Mouse (Mus musculus): Measurements from ENCODE around the gene Olfm4.

Gene Olfm4

DNA sequence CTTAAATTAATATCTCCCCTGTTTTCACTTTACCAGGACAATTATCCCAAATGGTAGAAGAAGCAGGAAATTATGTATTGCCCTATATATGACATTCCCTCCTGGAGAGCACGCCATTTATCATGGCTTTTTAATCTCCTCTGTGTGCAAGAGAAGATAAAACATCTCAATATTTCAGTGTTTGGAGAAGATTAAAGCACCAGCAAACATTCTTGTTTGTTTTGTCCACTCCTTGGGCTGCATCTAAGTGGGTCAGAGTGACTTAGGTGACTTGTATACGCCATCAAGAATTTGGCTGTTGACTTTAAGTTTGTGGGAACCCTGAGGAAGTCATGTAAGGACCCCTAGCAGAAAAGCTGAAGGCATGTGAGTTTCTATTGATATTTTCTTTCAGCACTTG, at the start of gene Olfm4:
TSS of gene Olfm4 (plus strand) at position 301 of the 400 bp plus-strand sequence.
- no peak for DNase-seq (ENCODE audit: low read depth, low spot score)

DNA sequence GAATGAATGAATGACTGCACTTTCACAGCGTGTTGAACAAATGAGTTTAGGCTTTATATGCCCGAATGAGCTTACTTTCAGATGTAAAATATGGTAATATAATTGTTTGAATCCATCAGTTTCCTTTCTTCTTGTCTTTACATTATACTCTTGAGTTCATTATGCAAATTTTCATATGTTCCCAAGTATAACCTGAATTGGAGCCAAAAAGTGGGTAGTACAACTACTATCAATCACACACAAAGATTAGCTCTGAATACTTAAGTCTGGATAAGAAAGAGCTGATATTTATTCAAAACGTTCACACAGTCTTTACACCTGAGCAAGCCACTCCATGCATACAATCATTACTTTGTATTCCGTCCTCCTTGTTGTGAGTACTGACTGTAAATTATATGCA, 49.5 kb upstream of the Olfm4 start:
- DNase-seq (ENCODE audit: low read depth, low spot score) = no peak

DNA sequence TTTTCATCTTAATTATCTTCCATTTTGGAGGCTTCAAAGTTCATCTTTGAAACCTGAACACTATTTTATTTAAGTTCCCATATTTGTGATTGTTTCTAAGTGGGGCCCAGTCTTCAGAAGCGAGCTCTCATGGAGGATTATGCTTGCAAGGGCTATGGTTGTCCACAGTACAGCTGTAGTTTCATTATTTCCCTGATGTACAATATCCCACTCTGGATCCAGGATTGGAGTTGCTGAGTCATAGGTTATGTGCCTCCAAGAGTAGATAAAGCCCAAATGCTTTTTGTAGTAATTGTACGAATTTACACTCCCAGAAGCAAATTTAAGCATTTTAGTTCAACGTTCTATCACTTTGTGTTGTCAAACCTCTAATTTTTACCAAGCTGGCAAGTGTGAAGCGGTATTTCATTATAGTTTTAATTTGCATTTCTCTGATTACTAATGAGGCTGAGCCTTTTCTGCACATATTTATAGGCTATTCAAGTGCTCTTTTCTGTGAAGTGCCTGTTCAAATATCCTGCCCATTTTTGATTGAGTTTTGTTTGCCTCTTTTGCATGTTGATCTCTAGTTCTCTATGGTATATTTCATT, 46.9 kb upstream of the Olfm4 start:
- no peak for DNase-seq (ENCODE audit: low read depth, low spot score)

DNA sequence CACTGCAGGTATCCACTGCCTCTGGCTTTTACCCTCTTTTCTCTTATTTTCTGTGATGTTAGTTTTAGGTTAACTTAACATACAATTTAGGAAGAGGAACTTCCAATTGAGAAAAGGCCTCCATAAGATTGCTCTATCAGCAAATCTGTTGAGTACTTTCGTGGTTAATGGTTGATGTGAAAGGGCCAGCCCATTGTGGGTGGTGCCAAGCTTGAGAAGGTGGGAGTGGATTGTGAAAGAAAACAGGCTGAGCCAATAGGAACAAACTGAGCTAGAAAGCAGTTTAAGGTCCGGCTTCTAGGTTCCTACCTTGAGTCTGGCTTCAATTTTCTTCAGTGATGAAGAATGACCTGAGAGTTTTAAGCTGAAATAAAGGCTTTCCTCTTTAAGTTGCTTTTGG, 38.0 kb upstream of the Olfm4 start:
- DNase-seq (ENCODE audit: low read depth, low spot score) = no peak

DNA sequence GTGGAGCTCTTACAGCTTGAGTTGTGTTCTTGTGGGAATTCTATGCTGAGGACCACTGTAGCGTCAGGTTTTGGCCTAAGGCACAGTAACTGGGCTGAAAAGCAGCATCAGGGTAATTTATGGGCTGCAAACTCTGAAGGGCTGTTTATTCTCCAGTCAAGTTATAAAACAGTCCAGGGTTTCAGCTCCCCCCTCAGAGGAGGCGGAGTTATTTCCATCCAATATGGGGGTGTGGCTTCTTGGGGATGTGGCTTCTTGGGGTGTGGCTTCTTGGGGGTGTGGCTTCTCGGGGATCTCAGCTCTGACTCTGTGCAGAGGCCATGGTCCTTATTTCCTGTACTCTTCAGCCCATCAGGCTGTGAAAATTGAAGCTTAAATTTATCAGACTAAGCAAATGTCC, 28.2 kb upstream of the Olfm4 start:
- no peak for DNase-seq (ENCODE audit: low read depth, low spot score)

DNA sequence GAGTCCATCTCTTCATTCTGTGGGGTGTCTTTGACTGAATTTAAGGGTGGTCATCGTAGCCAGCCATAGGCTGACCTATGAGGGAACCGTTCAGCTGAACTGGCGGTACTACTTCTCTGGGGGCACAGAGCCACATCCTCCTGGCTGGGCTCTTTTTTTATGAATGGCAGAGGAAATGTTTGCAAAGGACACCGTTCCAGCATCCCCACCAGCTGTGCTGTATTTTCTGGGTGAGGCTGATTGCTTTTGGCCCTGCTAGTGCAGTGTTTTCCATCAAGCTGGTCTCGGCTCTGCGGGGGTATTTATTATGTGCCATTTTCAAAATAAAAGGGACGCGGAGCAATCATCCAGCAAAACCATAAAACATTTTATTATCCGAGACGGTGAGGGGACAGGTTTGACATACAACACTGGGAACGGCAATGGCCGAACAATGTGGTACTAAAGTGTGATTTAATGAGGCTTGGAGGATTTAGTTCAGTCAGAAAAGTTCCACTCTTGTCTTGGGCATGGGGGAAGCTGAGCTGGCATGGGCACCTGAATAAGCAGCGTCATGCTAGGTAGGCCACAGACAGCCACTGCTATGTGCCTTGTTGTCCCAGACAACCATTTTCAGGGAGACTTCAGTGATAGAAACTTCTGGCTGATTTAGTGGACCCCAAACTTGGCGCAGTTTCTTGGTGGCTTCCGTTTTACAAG, 25.9 kb upstream of the Olfm4 start:
- no peak for DNase-seq (ENCODE audit: low read depth, low spot score)

DNA sequence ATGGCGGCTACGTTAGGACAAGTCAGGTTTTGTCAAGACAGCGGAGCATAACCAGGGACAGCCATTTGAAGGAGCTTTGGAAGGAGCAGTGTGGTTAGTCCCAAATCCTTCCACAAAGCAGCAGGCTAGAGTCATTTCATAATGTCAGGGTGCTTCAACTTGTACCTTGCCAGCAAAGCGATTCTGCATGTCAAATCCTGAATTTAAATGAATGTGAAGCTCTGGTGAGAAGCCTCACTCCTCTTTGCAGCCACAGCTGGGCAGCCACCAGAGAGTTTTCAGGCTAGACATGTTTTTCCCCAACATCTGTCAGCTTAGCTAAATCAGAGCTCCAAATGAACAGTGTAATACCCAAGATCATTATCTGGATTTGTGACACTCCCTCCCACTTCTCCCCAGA, 22.7 kb upstream of the Olfm4 start:
- no peak for DNase-seq (ENCODE audit: low read depth, low spot score)

DNA sequence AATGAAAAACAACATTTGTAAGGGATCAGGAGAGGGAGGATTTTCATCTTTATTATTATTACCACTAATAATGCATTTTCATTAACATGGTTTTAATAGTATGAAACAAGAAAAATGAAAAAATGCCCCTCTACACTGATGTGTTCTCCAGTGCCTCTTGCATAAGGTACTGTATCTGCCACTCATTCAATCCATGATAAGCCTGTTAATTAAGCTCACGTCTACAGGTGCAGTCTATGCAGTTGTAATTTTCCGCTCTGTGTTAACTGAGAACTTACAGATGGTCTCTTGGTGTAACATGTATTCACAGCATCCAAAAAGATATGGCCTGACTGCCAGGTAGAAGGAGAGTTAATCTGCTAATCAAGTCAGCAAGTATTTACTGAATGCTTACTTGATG, 22.3 kb upstream of the Olfm4 start:
- no peak for DNase-seq (ENCODE audit: low read depth, low spot score)

DNA sequence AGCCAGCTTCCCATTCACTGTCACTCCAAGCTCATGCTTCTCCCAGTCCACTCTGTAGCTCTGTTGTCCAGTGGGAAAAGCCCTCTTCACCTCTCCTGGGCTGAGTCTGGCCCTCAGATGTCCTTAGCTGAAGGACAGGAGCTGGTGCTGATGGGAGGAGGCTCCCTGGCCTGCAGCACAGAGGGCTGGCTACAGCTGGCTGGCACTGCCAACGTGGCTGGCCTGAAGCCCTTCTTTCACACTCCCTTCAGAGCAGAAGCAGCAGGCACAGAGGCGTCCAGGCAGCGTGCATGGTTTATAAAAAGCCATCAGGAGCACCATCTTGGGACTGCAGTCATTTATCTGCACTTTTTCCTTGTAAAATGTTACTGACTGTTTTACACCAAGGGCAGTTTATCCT, 13.7 kb upstream of the Olfm4 start:
- DNase-seq (ENCODE audit: low read depth, low spot score) = no peak

DNA sequence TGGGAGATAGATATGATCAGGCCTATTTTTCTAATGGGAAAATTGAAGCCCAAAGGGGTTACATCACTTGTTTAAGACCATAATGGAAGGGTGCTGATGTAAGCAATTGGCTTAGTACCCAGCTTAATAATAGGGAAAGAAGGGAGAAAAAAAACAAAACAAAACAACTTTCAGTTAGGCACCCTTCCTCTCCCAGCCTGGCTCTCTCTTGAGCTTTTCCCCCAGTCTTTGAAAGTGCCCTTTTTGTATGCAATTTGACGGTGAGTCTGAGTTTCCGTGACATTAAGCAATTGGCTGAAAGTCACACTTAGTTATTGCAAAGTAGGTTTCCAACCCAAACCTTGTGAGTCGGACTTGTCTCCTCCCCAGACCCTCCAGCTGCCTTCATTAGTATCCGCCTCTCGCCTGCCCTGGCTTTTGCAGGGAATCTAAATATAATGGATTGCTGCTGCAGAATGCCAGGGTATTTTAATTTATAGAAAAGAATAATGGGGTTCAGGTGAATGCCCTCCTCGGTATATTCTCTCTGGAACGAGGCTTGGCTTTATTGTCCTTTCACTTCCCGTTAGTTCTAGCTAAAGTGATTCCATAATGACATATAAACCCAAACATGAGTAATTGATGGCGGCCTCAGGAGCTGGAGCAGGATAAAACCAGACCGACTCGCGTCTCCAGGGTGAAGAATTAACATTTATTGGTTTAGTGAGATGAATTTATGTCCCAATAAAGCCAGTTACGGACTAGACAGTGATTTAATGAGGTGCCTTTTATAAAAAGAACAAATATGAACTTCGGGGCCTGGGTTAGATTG, 12.7 kb upstream of the Olfm4 start:
- DNase-seq (ENCODE audit: low read depth, low spot score) = no peak

DNA sequence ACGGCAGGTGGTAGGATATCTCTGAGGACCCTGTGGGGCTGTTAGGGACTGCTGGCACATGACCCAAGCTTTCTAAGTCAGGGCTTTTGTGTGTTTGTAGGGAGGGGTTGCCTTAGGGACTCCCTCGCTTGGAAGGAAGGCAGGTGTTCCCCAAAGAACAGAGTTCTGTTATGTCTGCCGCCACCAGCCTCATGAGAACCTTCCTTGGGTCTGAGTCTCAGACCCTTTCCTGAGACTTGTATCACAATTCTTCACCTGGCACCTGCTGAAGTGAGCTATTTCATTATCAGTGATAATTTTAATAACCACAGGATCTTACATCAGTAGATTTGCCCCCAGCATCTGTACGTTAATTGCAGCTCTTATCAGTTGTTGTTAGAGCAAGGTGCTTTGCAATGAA, 2.4 kb upstream of the Olfm4 start:
- DNase-seq (ENCODE audit: low read depth, low spot score) = no peak

DNA sequence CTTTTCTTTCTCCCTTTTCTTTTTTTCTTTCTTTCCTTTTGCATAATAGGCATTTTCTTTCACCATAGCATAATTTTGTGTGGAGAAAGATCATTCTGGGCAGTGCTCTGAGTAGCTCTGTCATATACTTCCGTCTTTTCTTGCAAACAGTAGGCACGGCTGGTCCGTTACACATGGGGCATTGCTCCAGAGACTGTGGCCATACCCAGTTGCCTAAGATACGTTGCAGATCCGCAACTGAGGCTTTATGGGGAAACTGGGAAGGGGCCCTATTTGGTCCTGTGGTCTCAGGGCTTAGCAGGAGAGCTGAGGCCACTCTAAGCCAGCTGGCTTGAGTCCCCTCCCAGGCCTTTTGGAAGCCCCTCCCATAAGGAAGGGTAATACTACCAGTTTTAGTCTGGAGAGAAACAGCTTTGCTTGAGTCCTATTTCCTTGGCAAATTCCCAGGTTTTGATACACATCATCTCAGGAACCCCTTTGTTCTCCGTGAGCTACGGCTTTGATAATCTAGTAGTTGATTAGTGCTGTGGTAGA, 1.3 kb downstream of the Olfm4 start:
- no peak for DNase-seq (ENCODE audit: low read depth, low spot score)

DNA sequence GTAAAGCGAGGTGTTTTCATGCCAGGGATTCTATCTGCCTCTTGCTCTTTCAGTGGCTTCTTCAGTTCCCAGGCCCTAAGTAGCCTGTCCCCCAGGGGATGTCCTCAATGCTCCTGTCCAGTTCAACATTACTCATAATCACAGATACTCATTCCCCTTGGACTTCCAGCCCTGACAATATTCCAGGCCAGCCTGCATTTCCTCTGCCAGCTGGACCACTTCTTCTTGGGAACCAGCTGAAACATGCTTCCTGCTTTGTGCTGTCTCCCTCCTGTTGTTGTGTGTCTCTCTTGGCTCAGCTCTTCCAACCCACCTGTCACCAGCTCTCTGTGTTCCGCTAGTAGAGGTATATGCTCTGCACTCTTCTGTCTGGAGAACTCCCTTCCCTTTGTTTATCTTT, 1.8 kb downstream of the Olfm4 start:
- no peak for DNase-seq (ENCODE audit: low read depth, low spot score)

DNA sequence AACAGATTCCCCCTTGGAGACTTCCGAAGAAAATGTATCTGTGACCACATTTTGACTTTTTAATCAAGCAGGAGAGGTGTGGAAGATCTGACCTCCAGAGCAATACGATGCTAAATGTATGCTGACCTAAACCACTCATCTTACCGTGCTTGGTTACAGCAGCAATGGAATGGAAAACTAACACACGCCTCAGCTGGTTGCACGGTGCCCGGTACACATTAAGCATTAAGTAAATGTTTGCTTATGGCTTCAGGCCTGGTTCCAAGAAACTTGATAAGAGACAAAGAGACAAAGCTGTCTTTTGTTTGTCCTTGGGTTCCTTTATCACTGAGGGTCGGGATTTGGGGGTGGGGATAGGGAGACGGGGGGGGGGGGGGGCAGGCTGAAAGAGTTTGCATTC, 3.0 kb downstream of the Olfm4 start:
- DNase-seq (ENCODE audit: low read depth, low spot score) = no peak

DNA sequence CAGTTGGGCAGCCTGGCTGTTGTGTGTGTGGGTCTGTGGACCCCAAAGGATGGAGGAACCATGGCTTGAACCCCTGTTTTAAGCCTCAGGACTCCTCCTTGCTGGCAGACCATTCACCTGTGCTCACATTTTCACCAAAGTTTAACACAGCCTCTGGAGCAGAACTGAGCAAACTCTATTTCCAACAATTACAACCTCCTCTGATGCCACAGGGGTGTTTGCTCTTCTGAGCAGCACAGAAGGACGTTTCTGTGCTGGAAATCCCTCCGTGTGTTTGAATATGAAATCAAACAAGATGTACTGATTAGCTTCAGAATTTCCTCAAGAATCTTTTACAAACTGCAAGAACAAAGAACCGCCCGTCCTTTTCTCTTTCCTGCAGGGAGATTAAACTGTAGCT, 5.9 kb downstream of the Olfm4 start:
- no peak for DNase-seq (ENCODE audit: low read depth, low spot score)

DNA sequence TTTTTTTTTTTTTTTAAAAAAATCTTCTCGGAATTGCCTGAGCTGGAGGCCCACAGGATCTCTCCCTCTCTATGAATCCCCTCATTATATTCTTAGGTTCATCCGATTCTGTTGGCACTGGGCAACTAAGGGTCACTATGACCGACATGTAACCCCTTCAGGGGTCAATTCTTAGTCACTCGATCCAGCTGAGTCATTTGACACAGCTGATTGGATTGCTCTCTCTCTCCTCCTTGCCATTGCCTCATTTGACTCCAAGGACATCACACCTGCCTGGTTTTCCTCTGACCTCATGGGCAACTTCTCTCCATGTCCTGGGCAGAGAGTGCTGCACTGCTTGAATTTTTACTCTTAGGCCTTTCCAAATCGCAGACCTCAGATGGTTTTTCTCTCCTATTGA, 6.7 kb downstream of the Olfm4 start:
- no peak for DNase-seq (ENCODE audit: low read depth, low spot score)

DNA sequence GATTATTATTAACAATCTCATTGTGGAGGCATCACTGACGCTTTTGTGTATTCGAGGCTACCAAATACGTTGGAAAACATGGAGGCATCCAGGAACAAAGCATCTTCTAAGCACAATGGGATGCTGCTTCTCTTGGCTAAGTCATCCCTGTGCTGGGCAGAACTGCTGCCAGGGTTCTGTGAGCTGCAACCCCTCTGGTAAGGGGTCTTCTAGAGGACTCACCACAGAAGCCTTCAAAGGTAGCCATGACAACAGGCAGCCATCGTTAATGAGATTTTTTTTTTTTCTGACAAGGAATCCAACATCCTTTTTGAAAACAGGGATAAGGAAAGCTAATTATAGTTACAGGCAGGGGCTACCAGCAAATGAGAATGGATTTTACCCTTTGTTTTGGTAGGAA, 13.7 kb downstream of the Olfm4 start:
- DNase-seq (ENCODE audit: low read depth, low spot score) = no peak

DNA sequence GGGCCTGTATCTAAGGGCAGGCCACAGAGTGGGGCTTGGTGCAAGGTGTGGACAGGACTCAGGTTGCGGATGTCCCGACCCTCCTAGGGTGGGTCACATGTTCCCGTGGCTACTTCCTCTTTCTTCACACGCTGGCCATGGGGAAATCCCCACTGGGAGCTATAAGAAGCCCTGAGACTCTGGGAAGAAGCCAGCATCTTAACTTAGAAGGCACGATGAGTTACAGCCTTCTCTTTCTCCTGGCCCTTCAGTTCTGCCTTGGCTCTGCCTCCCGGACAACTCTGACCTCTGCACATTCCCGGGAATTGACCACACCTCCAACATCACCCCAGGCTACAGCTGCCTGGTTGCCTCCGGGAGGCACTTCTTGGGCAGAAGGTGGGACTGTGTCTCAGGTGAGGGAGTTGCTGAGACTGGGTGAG, 16.2 kb downstream of the Olfm4 start:
- peak; percentile 0 for DNase-seq (ENCODE audit: low read depth, low spot score)

DNA sequence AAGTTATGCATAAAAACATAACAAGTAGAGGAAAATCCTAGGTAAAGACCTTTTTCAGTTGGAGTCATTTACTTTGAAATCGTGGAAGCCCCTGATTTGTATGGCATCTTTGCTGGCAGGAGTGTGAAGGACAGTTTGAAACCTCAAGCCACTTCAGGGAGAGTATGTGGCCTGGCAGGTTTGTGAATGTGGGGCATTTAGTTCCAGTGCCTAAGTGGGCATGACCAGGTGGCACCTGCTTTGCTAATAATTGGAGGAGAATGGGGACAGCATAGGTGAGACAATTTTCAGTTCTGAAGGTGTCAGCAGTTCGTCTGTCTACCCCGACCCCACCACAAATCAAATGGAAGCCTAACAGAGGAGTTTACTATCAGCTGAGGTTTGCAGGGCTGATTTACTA, 23.8 kb downstream of the Olfm4 start:
- no peak for DNase-seq (ENCODE audit: low read depth, low spot score)

DNA sequence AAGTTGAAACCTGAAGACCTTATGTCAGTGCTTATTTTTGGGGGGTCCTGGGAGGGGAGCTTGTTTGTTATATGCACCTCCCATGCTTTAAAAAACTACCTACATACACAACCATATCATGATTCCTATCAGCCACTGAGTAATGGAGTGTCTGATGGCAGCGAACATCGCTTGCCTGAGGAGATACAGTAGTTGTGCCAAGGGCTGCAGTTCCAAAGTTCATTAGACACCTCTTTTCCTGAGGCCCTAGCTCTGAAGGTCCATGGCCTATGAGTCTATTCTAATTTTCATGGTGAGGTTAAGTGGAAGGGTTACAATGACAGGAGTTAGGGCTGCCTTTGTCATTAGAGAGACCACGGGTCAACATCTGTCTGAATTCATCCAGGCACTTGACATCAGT, 26.5 kb downstream of the Olfm4 start:
- no peak for DNase-seq (ENCODE audit: low read depth, low spot score)

DNA sequence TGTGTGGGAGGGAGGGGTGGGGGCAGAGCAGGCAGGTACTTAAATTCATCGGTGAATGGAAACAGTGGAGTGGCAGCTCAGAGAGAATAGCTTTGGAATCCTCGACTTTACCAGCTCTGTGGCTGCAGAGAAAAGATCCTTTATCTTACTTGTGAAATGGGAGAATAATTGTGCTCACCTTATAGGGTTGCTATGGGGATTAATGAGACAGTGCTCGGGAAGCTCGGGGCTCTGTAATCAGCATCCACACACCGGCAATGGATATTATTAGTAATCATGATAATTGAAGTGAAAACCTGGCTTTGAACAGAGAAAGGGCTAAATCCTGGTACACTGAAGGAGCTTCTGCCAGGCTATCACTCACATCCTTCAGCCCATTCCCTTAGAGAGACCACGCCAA, 31.1 kb downstream of the Olfm4 start:
- no peak for DNase-seq (ENCODE audit: low read depth, low spot score)

DNA sequence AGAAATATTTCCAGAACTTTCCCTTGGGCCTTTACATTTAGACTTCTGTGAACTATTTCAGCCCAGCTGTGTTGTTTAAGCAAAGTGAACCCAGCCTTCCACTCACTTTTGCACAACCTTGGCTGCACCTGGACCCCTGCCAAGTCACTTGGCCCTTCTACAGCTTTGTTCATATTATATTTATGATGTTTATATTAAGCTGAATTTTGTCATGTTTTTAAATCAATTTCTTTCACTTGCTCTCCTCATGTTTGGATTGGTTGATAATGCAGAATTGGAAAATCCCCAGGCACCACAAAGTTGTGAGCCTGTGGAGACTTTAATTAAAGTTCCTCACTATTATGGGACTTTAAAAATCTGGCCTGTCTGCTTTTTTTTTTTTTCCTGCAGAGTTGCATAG, 32.2 kb downstream of the Olfm4 start:
- no peak for DNase-seq (ENCODE audit: low read depth, low spot score)

DNA sequence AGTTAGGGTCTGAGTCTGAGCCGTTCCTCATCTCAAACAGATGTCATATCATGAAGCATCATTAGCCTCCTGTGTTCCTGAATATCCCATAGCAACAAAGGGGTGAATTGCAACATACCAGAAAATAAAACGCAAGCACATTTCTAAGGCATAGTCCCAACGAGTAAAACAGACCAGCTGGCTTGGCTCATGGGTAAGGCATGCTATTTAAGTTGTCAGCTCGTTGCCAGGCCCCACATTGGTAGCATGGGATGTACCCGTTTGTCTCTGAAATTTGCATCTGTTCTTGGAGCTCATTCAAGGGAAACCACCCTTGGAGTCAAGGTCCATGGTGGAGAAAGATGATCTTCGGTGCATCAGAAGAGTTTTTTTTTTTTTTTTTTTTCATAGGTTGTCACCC, 42.2 kb downstream of the Olfm4 start:
- DNase-seq (ENCODE audit: low read depth, low spot score) = no peak

Measured in ZHBTc4 (cell line).